Mouse (Mus musculus): ENCODE results near the gene Rarg. TPM values are rescaled to one million over a fixed set of nuclear protein-coding genes. Genes with fewer than 3 reads are reported as not detected.

Gene Rarg
- polyA plus RNA-seq, 1 experiment, result 23.7 TPM

DNA sequence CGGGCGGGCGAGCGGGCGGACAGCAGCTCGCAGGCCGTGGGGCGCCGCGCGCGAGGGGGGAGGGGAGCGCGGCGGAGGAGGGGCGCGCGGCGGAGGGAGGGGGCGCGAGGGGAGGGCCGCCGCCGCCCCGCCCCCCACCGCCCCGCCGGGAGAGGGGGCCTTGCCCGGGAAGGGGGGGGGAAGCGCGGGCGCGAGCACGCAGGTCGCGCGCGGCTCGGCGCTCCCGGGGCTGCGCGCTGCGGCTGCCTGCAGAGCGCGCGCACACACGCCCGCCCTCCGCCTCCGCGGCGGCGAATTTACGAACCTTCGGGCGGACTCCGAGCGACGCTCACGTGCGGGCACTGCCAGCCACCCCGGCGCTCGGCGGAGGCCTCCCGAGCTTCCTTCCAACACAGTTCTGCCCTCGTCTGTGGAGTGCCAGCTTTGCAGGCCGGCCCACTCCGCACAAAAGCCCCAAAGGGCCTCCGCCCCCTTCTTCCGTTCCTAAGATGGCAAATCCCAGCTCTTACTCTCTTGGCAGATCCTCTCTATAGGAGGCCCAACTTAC lies 53.4 kb downstream of the Rarg start:
- peak overlapping the region; percentile 95 for H3K4me3 ChIP-seq (ENCODE audit: control insufficient read depth, insufficient read depth, low read length)

DNA sequence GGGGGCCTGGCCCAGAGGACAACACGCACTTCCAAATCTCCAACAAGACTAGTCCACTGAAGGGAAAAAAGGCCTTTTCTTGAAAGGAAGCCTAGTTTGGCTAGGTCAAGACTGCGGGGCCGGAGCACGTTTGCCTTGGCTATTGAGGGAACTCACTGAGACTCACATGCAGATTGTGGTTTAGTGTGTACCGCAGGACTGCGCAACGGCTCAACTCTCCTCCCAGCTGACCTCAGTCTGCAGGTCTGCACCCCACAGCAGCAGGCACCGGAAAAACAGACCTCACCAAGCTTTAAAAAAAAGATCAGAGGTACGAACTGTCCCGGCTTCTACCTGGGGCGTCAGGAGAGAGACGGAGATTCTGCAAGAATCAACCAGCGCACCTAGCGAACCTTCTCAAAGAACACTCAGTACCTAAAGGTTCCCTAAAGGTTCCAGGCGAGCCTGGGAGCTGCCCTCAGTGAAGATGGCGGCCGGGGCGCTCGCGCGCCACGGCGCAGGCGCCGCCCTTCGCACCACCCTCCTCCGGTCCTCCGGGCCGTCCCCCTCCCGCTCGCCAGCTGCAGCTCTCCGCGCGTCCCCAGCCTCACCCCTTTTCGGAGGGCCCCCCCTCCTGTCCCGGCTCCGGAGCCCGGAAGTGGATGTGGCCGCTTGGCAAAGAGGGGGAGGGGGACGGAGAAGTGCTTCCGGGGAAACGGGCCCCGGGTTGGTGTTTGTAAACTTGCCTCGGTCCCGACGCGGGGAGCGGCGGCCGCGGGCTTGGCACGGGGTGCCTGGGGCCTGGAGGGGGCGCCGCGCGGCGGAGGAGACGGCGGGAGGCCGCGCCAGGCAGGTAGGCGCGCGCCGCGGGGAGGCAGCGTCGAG lies 54.1 kb downstream of the Rarg start, which contains the start of gene Zfp740:
Zfp740 (plus strand) TSS at position 279 of the 864 bp plus-strand sequence.
- DNase-seq, result peak; percentile 97
- H3K36me3 ChIP-seq (ENCODE audit: control insufficient read depth, insufficient read depth, low read length), result peaks cover 11% of the 10 kb centered on the region
- peak within 1 kb of the TSS; percentile 98 for H3K27ac ChIP-seq (ENCODE audit: control insufficient read depth, insufficient read depth, low read length)
- H3K4me3 ChIP-seq (ENCODE audit: control insufficient read depth, insufficient read depth, low read length), result peak within 1 kb of the TSS; percentile 95
- H3K4me1 ChIP-seq (replicated peaks; ENCODE audit: control insufficient read depth, insufficient read depth, low read length), result peaks cover 29% of the 10 kb centered on the region
- TF ChIP-seq POLR2A (IDR thresholded peaks at IDR 0.05; ENCODE audit: control insufficient read depth, extremely low read depth, insufficient read depth, low read length, poor library complexity) (peak; percentile 70), CTCF (IDR thresholded peaks at IDR 0.05; ENCODE audit: borderline replicate concordance, control insufficient read depth, extremely low read depth, insufficient read depth, low read length, poor library complexity) (peak; percentile 55; the same call in 1 of the 2 replicates)
- H3K27me3 ChIP-seq (ENCODE audit: control insufficient read depth, insufficient read depth, low read length), result no peaks in the 10 kb centered on the region
- WGBS, result under 1% methylated on average over 68 of the region's 68 CpGs

More for the DNA sequence above, 53.4 kb downstream of the Rarg start:
- Histone ChIP-seq H3K27me3 (ENCODE audit: control insufficient read depth, insufficient read depth, low read length) (no peaks in the 10 kb centered on the region), H3K27ac (ENCODE audit: control insufficient read depth, insufficient read depth, low read length) (peak overlapping the region; percentile 87), H3K36me3 (ENCODE audit: control insufficient read depth, insufficient read depth, low read length) (peaks cover 18% of the 10 kb centered on the region), H3K4me1 (replicated peaks; ENCODE audit: control insufficient read depth, insufficient read depth, low read length) (peaks cover 32% of the 10 kb centered on the region)
- TF ChIP-seq POLR2A (IDR thresholded peaks at IDR 0.05; ENCODE audit: control insufficient read depth, extremely low read depth, insufficient read depth, low read length, poor library complexity) (no peak), CTCF (IDR thresholded peaks at IDR 0.05; ENCODE audit: borderline replicate concordance, control insufficient read depth, extremely low read depth, insufficient read depth, low read length, poor library complexity) (0 out of 2 replicates have a peak, but pooled peaks have one; percentile 25)
- peak; percentile 73 for DNase-seq
- 1% methylated on average over 46 of the region's 72 CpGs for WGBS

DNA sequence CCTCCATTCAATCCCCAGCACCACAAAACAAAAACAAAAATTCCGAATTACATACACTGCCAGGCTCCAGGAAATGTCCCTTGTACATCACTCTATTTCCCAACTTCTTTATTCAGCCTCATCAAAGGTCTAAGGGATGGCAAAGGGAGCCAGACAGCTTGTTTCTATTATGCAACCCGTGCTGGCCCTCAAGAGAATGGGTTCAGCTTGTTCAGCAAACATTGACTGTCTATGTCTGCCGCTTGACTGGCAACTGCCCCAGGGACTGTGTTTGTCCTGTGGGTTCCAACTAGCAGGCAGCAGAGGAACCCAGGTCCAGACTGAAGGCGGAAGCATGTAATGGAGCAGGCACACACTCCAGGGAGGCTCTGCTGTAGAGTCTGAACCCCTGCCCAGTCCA lies 58.5 kb downstream of the Rarg start:
- H3K27me3 ChIP-seq (ENCODE audit: control insufficient read depth, insufficient read depth, low read length), result no peaks in the 10 kb centered on the region
- no peak overlapping the region for H3K27ac ChIP-seq (ENCODE audit: control insufficient read depth, insufficient read depth, low read length)
- WGBS, result 92% methylated on average over 4 of the region's 4 CpGs
- no peak for DNase-seq
- TF ChIP-seq CTCF (IDR thresholded peaks at IDR 0.05; ENCODE audit: borderline replicate concordance, control insufficient read depth, extremely low read depth, insufficient read depth, low read length, poor library complexity) (no peak), POLR2A (IDR thresholded peaks at IDR 0.05; ENCODE audit: control insufficient read depth, extremely low read depth, insufficient read depth, low read length, poor library complexity) (no peak)
- peaks cover 3% of the 10 kb centered on the region for H3K4me1 ChIP-seq (replicated peaks; ENCODE audit: control insufficient read depth, insufficient read depth, low read length)
- no peaks in the 10 kb centered on the region for H3K36me3 ChIP-seq (ENCODE audit: control insufficient read depth, insufficient read depth, low read length)
- no peak overlapping the region for H3K4me3 ChIP-seq (ENCODE audit: control insufficient read depth, insufficient read depth, low read length)

DNA sequence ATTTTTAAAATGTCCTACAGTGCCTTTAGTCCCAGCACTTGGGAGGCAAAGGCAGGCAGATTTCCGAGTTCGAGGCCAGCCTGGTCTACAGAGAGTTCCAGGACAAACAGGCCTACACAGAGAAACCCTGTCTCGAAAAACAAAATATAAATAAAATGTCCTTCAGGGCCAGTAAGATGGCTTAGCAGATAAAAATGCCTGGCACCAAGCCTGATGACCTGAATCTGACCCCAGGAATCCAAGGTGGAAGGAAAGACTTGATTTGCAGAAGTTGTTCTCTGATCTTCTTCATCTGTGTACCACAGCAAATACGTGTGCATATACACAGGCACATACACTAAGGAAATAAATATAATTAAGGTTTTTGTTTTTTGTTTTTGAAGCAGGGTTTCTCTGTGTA lies 61.9 kb downstream of the Rarg start:
- no peak overlapping the region for H3K27ac ChIP-seq (ENCODE audit: control insufficient read depth, insufficient read depth, low read length)
- H3K4me1 ChIP-seq (replicated peaks; ENCODE audit: control insufficient read depth, insufficient read depth, low read length), result no peaks in the 10 kb centered on the region
- H3K4me3 ChIP-seq (ENCODE audit: control insufficient read depth, insufficient read depth, low read length), result no peak overlapping the region
- H3K36me3 ChIP-seq (ENCODE audit: control insufficient read depth, insufficient read depth, low read length), result no peaks in the 10 kb centered on the region
- TF ChIP-seq POLR2A (IDR thresholded peaks at IDR 0.05; ENCODE audit: control insufficient read depth, extremely low read depth, insufficient read depth, low read length, poor library complexity), result no peak
- TF ChIP-seq CTCF (IDR thresholded peaks at IDR 0.05; ENCODE audit: borderline replicate concordance, control insufficient read depth, extremely low read depth, insufficient read depth, low read length, poor library complexity), result no peak
- WGBS, result 90% methylated on average over 4 of the region's 4 CpGs
- DNase-seq, result no peak
- H3K27me3 ChIP-seq (ENCODE audit: control insufficient read depth, insufficient read depth, low read length), result no peaks in the 10 kb centered on the region

DNA sequence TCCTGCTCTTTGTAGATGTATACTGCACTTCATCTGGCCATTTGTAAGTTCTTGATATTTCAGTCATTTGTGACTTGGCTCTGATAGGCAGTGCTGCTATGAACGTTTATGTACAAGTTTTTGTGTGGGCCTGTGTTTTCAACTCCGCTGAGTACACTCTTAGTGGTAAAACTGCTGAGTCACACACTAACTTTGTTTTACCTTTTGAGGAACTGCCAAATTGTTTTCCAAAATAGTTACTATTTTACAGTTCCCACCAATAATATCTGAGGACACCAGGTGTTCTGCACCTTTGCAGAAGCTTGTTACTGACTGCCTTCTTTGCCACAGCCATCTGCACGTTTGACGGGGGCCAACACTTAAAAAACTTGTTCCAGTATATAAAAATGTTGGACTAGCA lies 62.9 kb downstream of the Rarg start:
- WGBS, result 29% methylated on average over 4 of the region's 4 CpGs
- DNase-seq, result no peak
- Histone ChIP-seq H3K27ac (ENCODE audit: control insufficient read depth, insufficient read depth, low read length) (no peak overlapping the region), H3K4me1 (replicated peaks; ENCODE audit: control insufficient read depth, insufficient read depth, low read length) (no peaks in the 10 kb centered on the region), H3K4me3 (ENCODE audit: control insufficient read depth, insufficient read depth, low read length) (no peak overlapping the region), H3K36me3 (ENCODE audit: control insufficient read depth, insufficient read depth, low read length) (no peaks in the 10 kb centered on the region), H3K27me3 (ENCODE audit: control insufficient read depth, insufficient read depth, low read length) (no peaks in the 10 kb centered on the region)
- no peak for TF ChIP-seq POLR2A (IDR thresholded peaks at IDR 0.05; ENCODE audit: control insufficient read depth, extremely low read depth, insufficient read depth, low read length, poor library complexity)
- no peak for TF ChIP-seq CTCF (IDR thresholded peaks at IDR 0.05; ENCODE audit: borderline replicate concordance, control insufficient read depth, extremely low read depth, insufficient read depth, low read length, poor library complexity)

DNA sequence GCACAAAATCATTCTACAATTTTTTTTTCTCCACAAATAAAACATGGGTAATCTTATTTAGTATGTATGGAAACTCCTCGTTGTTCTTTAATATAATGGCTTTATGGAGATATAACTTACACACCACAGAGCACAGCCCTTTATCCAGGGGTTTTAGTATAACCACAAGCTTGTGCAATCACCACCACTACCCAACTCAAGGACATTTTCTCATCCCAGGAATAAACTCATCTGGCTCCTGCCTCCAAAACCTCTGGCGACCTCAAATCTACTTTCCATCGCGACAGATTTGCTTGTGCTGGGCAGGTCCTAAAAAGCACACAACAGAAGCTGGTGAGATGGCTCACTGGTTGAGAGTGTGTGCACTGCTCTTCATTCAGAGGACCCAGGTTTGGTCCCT lies 63.7 kb downstream of the Rarg start:
- Histone ChIP-seq H3K27me3 (ENCODE audit: control insufficient read depth, insufficient read depth, low read length) (no peaks in the 10 kb centered on the region), H3K4me3 (ENCODE audit: control insufficient read depth, insufficient read depth, low read length) (no peak overlapping the region), H3K36me3 (ENCODE audit: control insufficient read depth, insufficient read depth, low read length) (no peaks in the 10 kb centered on the region), H3K27ac (ENCODE audit: control insufficient read depth, insufficient read depth, low read length) (no peak overlapping the region), H3K4me1 (replicated peaks; ENCODE audit: control insufficient read depth, insufficient read depth, low read length) (no peaks in the 10 kb centered on the region)
- no peak for TF ChIP-seq POLR2A (IDR thresholded peaks at IDR 0.05; ENCODE audit: control insufficient read depth, extremely low read depth, insufficient read depth, low read length, poor library complexity)
- no peak for TF ChIP-seq CTCF (IDR thresholded peaks at IDR 0.05; ENCODE audit: borderline replicate concordance, control insufficient read depth, extremely low read depth, insufficient read depth, low read length, poor library complexity)
- WGBS, result 95% methylated on average over 4 of the region's 4 CpGs
- DNase-seq, result no peak
